ENCODE assay signal across 8 mouse cellular contexts in genomic region chr7:100608130-100608741, GRCm38 (mm10). TPM values are rescaled to one million over a fixed set of nuclear protein-coding genes. Genes with fewer than 3 reads are reported as not detected.
DNase-seq lines count a peak whose midpoint lies in the region; ATAC-seq and TF ChIP-seq lines count a peak whose summit lies in the region.

Gene Mrpl48 (minus strand): TSS chr7:100608301.

- TF ChIP-seq CTCF in heart, postnatal 0 days (IDR thresholded peaks at IDR 0.05; ENCODE audit: low read depth) = no peak
- no peak for TF ChIP-seq CTCF in testis, adult 2 months (IDR thresholded peaks at IDR 0.05; ENCODE audit: control insufficient read depth, insufficient read depth, insufficient replicate concordance, low read depth, low read length)

- H3K9ac ChIP-seq in ES-E14 (ENCODE audit: insufficient read depth, low read depth, low read length, poor library complexity, severe bottlenecking) = peak within 1 kb of the TSS; percentile 91
- H3K9ac ChIP-seq in forebrain, embryonic 14.5 days (ENCODE audit: low read length) = peak within 1 kb of the TSS; percentile 100
- H3K9ac ChIP-seq in heart, postnatal 0 days (replicated peaks; ENCODE audit: low read depth, low read length) = peak within 1 kb of the TSS; percentile 96
- peak within 1 kb of the TSS; percentile 100 for H3K9ac ChIP-seq in liver, embryonic 15.5 days
- peak within 1 kb of the TSS; percentile 99 for H3K9ac ChIP-seq in neural tube, embryonic 12.5 days

- no peaks in the 10 kb centered on the region for H3K36me3 ChIP-seq in ES-E14 (ENCODE audit: control insufficient read depth, insufficient read depth, low read length, poor library complexity, severe bottlenecking)
- H3K36me3 ChIP-seq in forebrain, embryonic 14.5 days (ENCODE audit: control insufficient read depth, insufficient read depth, low read length) = no peaks in the 10 kb centered on the region
- no peaks in the 10 kb centered on the region for H3K36me3 ChIP-seq in heart, postnatal 0 days (replicated peaks; ENCODE audit: control insufficient read depth, insufficient read depth, low read length)
- H3K36me3 ChIP-seq in liver, embryonic 15.5 days (replicated peaks) = no peaks in the 10 kb centered on the region
- H3K36me3 ChIP-seq in neural tube, embryonic 12.5 days = no peaks in the 10 kb centered on the region
- no peaks in the 10 kb centered on the region for H3K36me3 ChIP-seq in testis, adult 2 months (ENCODE audit: control insufficient read depth, insufficient read depth, low read length)

- in situ Hi-C loops in ES-E14 (cut with MboI; ENCODE audit: low sequenced_read_pairs in 2 of 2, unreplicated experiment in 2 of 2) = no loop called here

- H3K4me3 ChIP-seq in ES-E14 (ENCODE audit: insufficient read depth in 1 of 2, low read depth in 1 of 2, low read length in 2 of 2, poor library complexity in 1 of 2, severe bottlenecking in 1 of 2) = peak within 1 kb of the TSS; percentile 85 to 88
- H3K4me3 ChIP-seq in forebrain, embryonic 14.5 days (ENCODE audit: low read depth, low read length) = peak within 1 kb of the TSS; percentile 99
- H3K4me3 ChIP-seq in heart, postnatal 0 days (ENCODE audit: low read depth, low read length) = peak within 1 kb of the TSS; percentile 89
- H3K4me3 ChIP-seq in liver, embryonic 15.5 days (replicated peaks) = peak within 1 kb of the TSS; percentile 96
- H3K4me3 ChIP-seq in neural tube, embryonic 12.5 days = peak within 1 kb of the TSS; percentile 97
- H3K4me3 ChIP-seq in testis, adult 2 months (ENCODE audit: control insufficient read depth, low read depth, low read length) = peak within 1 kb of the TSS; percentile 94

- H3K4me1 ChIP-seq in ES-E14 (ENCODE audit: control insufficient read depth in 2 of 2, insufficient read depth in 2 of 2, low read length in 2 of 2, poor library complexity in 1 of 2) = peaks cover 3 to 8% of the 10 kb centered on the region in 2 experiments; a peak in 2 of 4 replicates
- H3K4me1 ChIP-seq in forebrain, embryonic 14.5 days (ENCODE audit: control insufficient read depth, insufficient read depth, low read length) = peaks cover 10% of the 10 kb centered on the region
- H3K4me1 ChIP-seq in heart, postnatal 0 days (ENCODE audit: control insufficient read depth, insufficient read depth) = peaks cover 10% of the 10 kb centered on the region
- peaks cover 24% of the 10 kb centered on the region for H3K4me1 ChIP-seq in liver, embryonic 15.5 days (replicated peaks)
- H3K4me1 ChIP-seq in neural tube, embryonic 12.5 days = peaks cover 10% of the 10 kb centered on the region
- H3K4me1 ChIP-seq in testis, adult 2 months (ENCODE audit: control insufficient read depth, insufficient read depth, low read length) = no peaks in the 10 kb centered on the region

- 1% methylated on average over 42 of the region's 43 CpGs for WGBS in forebrain, embryonic 14.5 days
- WGBS in heart, postnatal 0 days = under 1% methylated on average over 33 of the region's 43 CpGs
- under 1% methylated on average over 41 of the region's 43 CpGs for WGBS in liver, embryonic 15.5 days (ENCODE audit: insufficient replicate concordance)
- 0% methylated on average over 42 of the region's 43 CpGs for WGBS in neural tube, embryonic 12.5 days

- TF ChIP-seq EP300 in heart, postnatal 0 days (IDR thresholded peaks at IDR 0.05; ENCODE audit: low read depth) = no peak

- TF ChIP-seq POLR2A in testis, adult 2 months (IDR thresholded peaks at IDR 0.05; ENCODE audit: control insufficient read depth, low read depth, low read length) = no peak

- peak within 1 kb of the TSS; percentile 86 for H3K27ac ChIP-seq in ES-E14 (ENCODE audit: insufficient read depth, low read depth, low read length, poor library complexity, severe bottlenecking)
- H3K27ac ChIP-seq in forebrain, embryonic 14.5 days (ENCODE audit: low read depth, low read length) = peak within 1 kb of the TSS; percentile 99
- peak within 1 kb of the TSS; percentile 96 for H3K27ac ChIP-seq in heart, postnatal 0 days (ENCODE audit: low read depth)
- peak within 1 kb of the TSS; percentile 100 for H3K27ac ChIP-seq in liver, embryonic 15.5 days (replicated peaks)
- H3K27ac ChIP-seq in neural tube, embryonic 12.5 days = peak within 1 kb of the TSS; percentile 99
- H3K27ac ChIP-seq in testis, adult 2 months (ENCODE audit: control insufficient read depth, insufficient read depth, low read depth, low read length) = peak within 1 kb of the TSS; percentile 95

- ATAC-seq in forebrain, embryonic 14.5 days = peak; percentile 27
- peak; percentile 24 for ATAC-seq in heart, postnatal 0 days (ENCODE audit: insufficient read depth, low read depth)
- ATAC-seq in liver, embryonic 15.5 days (ENCODE audit: insufficient read depth) = peak; percentile 17; the same call in 1 of the 2 replicates
- peak; percentile 52 for ATAC-seq in neural tube, embryonic 12.5 days (ENCODE audit: low FRiP score, low read depth)

- H3K27me3 ChIP-seq in forebrain, embryonic 14.5 days (replicated peaks; ENCODE audit: control insufficient read depth, insufficient read depth, low read length) = no peaks in the 10 kb centered on the region
- H3K27me3 ChIP-seq in heart, postnatal 0 days (ENCODE audit: control insufficient read depth, insufficient read depth, low read length) = no peaks in the 10 kb centered on the region
- H3K27me3 ChIP-seq in liver, embryonic 15.5 days = peaks cover 5% of the 10 kb centered on the region; the same call in 1 of the 2 replicates
- H3K27me3 ChIP-seq in neural tube, embryonic 12.5 days (replicated peaks) = peaks cover 3% of the 10 kb centered on the region; the same call in 1 of the 2 replicates
- no peaks in the 10 kb centered on the region for H3K27me3 ChIP-seq in testis, adult 2 months (ENCODE audit: control insufficient read depth, insufficient read depth, low read length)

- no peak for DNase-seq in ES-E14 (ENCODE audit: low read depth, low spot score)
- peak; percentile 75 for DNase-seq in cerebellum, adult 11 months
- DNase-seq in forebrain, embryonic 14.5 days (ENCODE audit: low spot score) = peak; percentile 49
- peak; percentile 59 for DNase-seq in heart, postnatal 0 days (ENCODE audit: low spot score)
- peak; percentile 39 to 66 for DNase-seq in kidney, postnatal 36 days

- H3K4me2 ChIP-seq in forebrain, embryonic 14.5 days (ENCODE audit: low read length) = peak within 1 kb of the TSS; percentile 83
- peak within 1 kb of the TSS; percentile 91 for H3K4me2 ChIP-seq in heart, postnatal 0 days (ENCODE audit: low read depth, low read length)
- H3K4me2 ChIP-seq in liver, embryonic 15.5 days = peak within 1 kb of the TSS; percentile 83
- H3K4me2 ChIP-seq in neural tube, embryonic 12.5 days (replicated peaks) = peak within 1 kb of the TSS; percentile 69

- H3K9me3 ChIP-seq in ES-E14 (ENCODE audit: control insufficient read depth, insufficient read depth, low read depth, low read length) = no peaks in the 10 kb centered on the region
- H3K9me3 ChIP-seq in forebrain, embryonic 14.5 days (replicated peaks; ENCODE audit: control insufficient read depth, low read length) = no peaks in the 10 kb centered on the region
- no peaks in the 10 kb centered on the region for H3K9me3 ChIP-seq in heart, postnatal 0 days (replicated peaks; ENCODE audit: control insufficient read depth, low read length)
- no peaks in the 10 kb centered on the region for H3K9me3 ChIP-seq in liver, embryonic 15.5 days (replicated peaks)
- H3K9me3 ChIP-seq in neural tube, embryonic 12.5 days = no peaks in the 10 kb centered on the region

TF ChIP-seq in ES-E14, 5 proteins besides CTCF, POLR2A, EP300 and RAD21:
- TF ChIP-seq MAFK (IDR thresholded peaks at IDR 0.05; ENCODE audit: insufficient read depth, low read depth, low read length) (no peak), CHD2 (IDR thresholded peaks at IDR 0.05; ENCODE audit: low read depth, low read length) (no peak), ZNF384 (IDR thresholded peaks at IDR 0.05; ENCODE audit: low read depth, low read length) (no peak), HCFC1 (IDR thresholded peaks at IDR 0.05; ENCODE audit: borderline replicate concordance, insufficient read depth, low read length) (no peak), ZC3H11A (IDR thresholded peaks at IDR 0.05; ENCODE audit: borderline replicate concordance, low read depth, low read length) (no peak)

RNA-seq across cellular contexts. Expression of gene Mrpl48, which starts in this region (rescaled TPM):
- total RNA-seq in ES-E14 (2012; rRNA removed) = 27.9 and 30.9 TPM in 2 replicates
- polyA plus RNA-seq in forebrain, embryonic 14.5 days (2014; fragmentation: Nextera tagmentation; extraction: Ambion mirVana) = 82.8 and 85.1 TPM in 2 replicates
- total RNA-seq in heart, postnatal 0 days (2014; rRNA removed; ENCODE audit: low replicate concordance) = 32.6 and 54.8 TPM in 2 replicates
- 119 and 121 TPM in 2 replicates for polyA plus RNA-seq in heart, postnatal 0 days (2015; fragmentation: Nextera tagmentation; extraction: Ambion mirVana)
- 34.0 and 41.3 TPM in 2 replicates for polyA plus RNA-seq in liver, embryonic 15.5 days (2015; fragmentation: Nextera tagmentation; extraction: Ambion mirVana)
- 68.5 and 69.9 TPM in 2 replicates for polyA plus RNA-seq in neural tube, embryonic 12.5 days (2016; fragmentation: Nextera tagmentation; extraction: Ambion mirVana)
- 19.2 and 20.6 TPM in 2 replicates for polyA plus RNA-seq in testis, adult 2 months (2012; rRNA removed)
